Mouse (Mus musculus) forebrain, postnatal 0 days (tissue): ENCODE measurements at regions not wholly inside any gene's neighbourhood (a gene's known extent, or its start where the extent isn't known, plus 50 kb on each side); places are given as distances from the start of the nearest gene placed in this dataset.

Experiments
- ATAC-seq: fragments of 200-750 bp; cut with Nextera tagmentation; 2 replicates; pipeline ENCODE4 v1.8.0; 2017; ENCODE audit warnings: mild to moderate bottlenecking, moderate library complexity
- DNase-seq: peaks from one replicate; pipeline ENCODE4 v3.0.0-alpha.2; 2015
- H3K27ac ChIP-seq: fragments of 300-500 bp; sonication (generic); 2 replicates; pipeline ENCODE4 v1.5.1; 2014; ENCODE audit warnings: low read depth, mild to moderate bottlenecking, antibody characterized with exemption, low read length, moderate library complexity, mixed read lengths
- H3K27me3 ChIP-seq: fragments of 300-500 bp; sonication (generic); 2 replicates; pipeline ENCODE4 v1.6.1; 2014; ENCODE audit warnings: mild to moderate bottlenecking, low read length, mixed read lengths; ENCODE audit not compliant: insufficient read depth
- H3K36me3 ChIP-seq: fragments of 300-500 bp; sonication (generic); 2 replicates; pipeline ENCODE4 v1.6.1; 2014; ENCODE audit warnings: mild to moderate bottlenecking, moderate library complexity; ENCODE audit not compliant: insufficient read depth
- H3K4me1 ChIP-seq: fragments of 300-500 bp; sonication (generic); 2 replicates; pipeline ENCODE4 v1.6.1; 2014; ENCODE audit warnings: antibody characterized with exemption; ENCODE audit not compliant: insufficient read depth
- H3K4me2 ChIP-seq: fragments of 300-500 bp; sonication (generic); 2 replicates; pipeline ENCODE4 v1.6.1; 2014; ENCODE audit warnings: low read depth, mild to moderate bottlenecking, moderate library complexity
- H3K4me3 ChIP-seq: fragments of 300-500 bp; sonication (generic); 2 replicates; pipeline ENCODE4 v1.5.1; 2014; ENCODE audit warnings: low read depth, low read length, mixed read lengths
- H3K9ac ChIP-seq: fragments of 300-500 bp; sonication (generic); 2 replicates; pipeline ENCODE4 v1.6.1; 2014; ENCODE audit warnings: mild to moderate bottlenecking
- H3K9me3 ChIP-seq: fragments of 300-500 bp; sonication (generic); 2 replicates; pipeline ENCODE4 v1.6.1; 2016; ENCODE audit warnings: low read length
- CTCF ChIP-seq: sonication (generic); IDR thresholded peaks from 2 replicates; pipeline ENCODE4 v1.5.1; 2016; ENCODE audit warnings: antibody characterized with exemption, control low read depth, low read depth
- WGBS: fragments of 180-500 bp; shearing (Covaris S2); extraction: QIAGEN DNeasy Blood & Tissue Kit; methylation state at CpG from one replicate; pipeline ENCODE4 v1.1.7; 2014; 5-methylcytosine and 5-hydroxymethylcytosine counted together

- Histone ChIP-seq H3K9ac (no peak overlapping the region), H3K27me3 (no peaks in the 10 kb centered on the region), H3K4me3 (no peak overlapping the region), H3K4me1 (no peaks in the 10 kb centered on the region), H3K9me3 (no peaks in the 10 kb centered on the region), H3K36me3 (no peaks in the 10 kb centered on the region), H3K4me2 (no peak overlapping the region), H3K27ac (no peak overlapping the region)
- TF ChIP-seq CTCF = no peak
- WGBS = 36% methylated on average over 13 of the region's 13 CpGs
- DNase-seq = no peak
- no peak for ATAC-seq
Measured at GRCm38 (mm10) chr10:68842023-68842735, 118.7 kb downstream of the Tmem26 start.

- no peak overlapping the region for H3K27ac ChIP-seq
- no peak for ATAC-seq
- H3K9me3 ChIP-seq = no peaks in the 10 kb centered on the region
- no peaks in the 10 kb centered on the region for H3K36me3 ChIP-seq
- H3K27me3 ChIP-seq = no peaks in the 10 kb centered on the region
- no peak overlapping the region for H3K9ac ChIP-seq
- WGBS = 85% methylated on average over 4 of the region's 4 CpGs
- H3K4me2 ChIP-seq = no peak overlapping the region
- TF ChIP-seq CTCF = no peak
- H3K4me1 ChIP-seq = no peaks in the 10 kb centered on the region
- no peak for DNase-seq
- H3K4me3 ChIP-seq = no peak overlapping the region
Measured at GRCm38 (mm10) chr10:68844066-68844465, 120.6 kb downstream of the Tmem26 start.

GRCm38 (mm10) chr10:68844596-68844995 lies 121.2 kb downstream of the Tmem26 start:
- Histone ChIP-seq H3K36me3 (no peaks in the 10 kb centered on the region), H3K4me2 (no peak overlapping the region), H3K27me3 (no peaks in the 10 kb centered on the region), H3K4me3 (no peak overlapping the region), H3K9ac (no peak overlapping the region), H3K4me1 (no peaks in the 10 kb centered on the region), H3K27ac (no peak overlapping the region), H3K9me3 (no peaks in the 10 kb centered on the region)
- DNase-seq (no peak), ATAC-seq (no peak)
- 93% methylated on average over 8 of the region's 8 CpGs for WGBS
- TF ChIP-seq CTCF = no peak

- H3K9ac ChIP-seq = no peak overlapping the region
- no peaks in the 10 kb centered on the region for H3K9me3 ChIP-seq
- no peak overlapping the region for H3K4me2 ChIP-seq
- H3K27me3 ChIP-seq = no peaks in the 10 kb centered on the region
- TF ChIP-seq CTCF = no peak
- 65% methylated on average over 3 of the region's 3 CpGs for WGBS
- no peak for ATAC-seq
- H3K27ac ChIP-seq = no peak overlapping the region
- H3K4me3 ChIP-seq = no peak overlapping the region
- no peak for DNase-seq
- no peaks in the 10 kb centered on the region for H3K36me3 ChIP-seq
- no peaks in the 10 kb centered on the region for H3K4me1 ChIP-seq
Measured at GRCm38 (mm10) chr10:68851153-68851552, 127.7 kb downstream of the Tmem26 start.

DNA sequence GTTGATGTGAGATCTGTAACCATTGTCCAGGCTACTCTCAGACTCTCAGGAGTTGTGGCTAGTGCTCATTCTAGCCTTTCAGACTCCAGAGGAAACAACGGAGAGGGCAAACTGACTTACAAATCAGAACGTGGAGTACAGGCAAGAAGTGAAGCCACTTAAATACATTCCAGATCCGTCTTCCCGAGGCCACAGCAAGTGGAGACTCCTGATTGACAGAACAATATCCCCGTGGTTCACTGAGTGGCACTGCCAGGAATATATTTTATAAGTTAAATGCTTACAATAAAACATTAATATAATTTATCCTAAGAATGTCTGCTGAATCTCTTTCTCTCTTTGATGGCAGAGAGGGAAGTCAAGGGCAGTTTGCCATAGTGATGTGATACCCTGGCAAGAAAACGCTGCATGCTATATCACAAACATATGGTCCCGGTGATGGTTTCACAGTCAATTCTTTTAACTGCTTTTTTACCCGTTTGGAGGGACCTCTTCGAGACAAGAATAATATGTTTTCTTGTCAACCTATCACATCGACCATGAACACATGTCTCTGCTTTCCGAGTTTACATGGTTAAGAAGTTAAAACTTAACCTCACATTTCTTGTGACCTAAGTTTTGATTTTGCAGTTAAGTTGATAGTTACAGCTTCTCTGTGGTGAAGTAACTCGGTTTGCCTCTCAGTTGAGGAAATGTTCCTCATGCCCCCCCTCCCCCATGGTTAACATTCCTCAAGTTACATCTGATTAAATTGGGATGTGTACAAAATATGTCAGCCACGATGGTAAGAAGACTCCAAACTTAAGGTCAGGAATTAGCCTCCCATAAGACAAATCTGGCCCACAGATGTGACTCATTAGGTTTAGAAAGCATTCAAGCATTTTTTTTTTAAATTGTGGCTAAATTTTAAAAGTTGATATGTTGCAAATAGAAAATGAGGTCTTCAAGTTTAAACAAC lies 132.8 kb downstream of the Tmem26 start:
- Histone ChIP-seq H3K4me2 (no peak overlapping the region), H3K9me3 (no peaks in the 10 kb centered on the region), H3K27me3 (no peaks in the 10 kb centered on the region), H3K4me3 (no peak overlapping the region), H3K36me3 (no peaks in the 10 kb centered on the region), H3K4me1 (no peaks in the 10 kb centered on the region), H3K27ac (no peak overlapping the region), H3K9ac (no peak overlapping the region)
- TF ChIP-seq CTCF = no peak
- DNase-seq = peak; percentile 20
- 61% methylated on average over 13 of the region's 13 CpGs for whole genome bisulfite sequencing
- no peak for ATAC-seq

DNA sequence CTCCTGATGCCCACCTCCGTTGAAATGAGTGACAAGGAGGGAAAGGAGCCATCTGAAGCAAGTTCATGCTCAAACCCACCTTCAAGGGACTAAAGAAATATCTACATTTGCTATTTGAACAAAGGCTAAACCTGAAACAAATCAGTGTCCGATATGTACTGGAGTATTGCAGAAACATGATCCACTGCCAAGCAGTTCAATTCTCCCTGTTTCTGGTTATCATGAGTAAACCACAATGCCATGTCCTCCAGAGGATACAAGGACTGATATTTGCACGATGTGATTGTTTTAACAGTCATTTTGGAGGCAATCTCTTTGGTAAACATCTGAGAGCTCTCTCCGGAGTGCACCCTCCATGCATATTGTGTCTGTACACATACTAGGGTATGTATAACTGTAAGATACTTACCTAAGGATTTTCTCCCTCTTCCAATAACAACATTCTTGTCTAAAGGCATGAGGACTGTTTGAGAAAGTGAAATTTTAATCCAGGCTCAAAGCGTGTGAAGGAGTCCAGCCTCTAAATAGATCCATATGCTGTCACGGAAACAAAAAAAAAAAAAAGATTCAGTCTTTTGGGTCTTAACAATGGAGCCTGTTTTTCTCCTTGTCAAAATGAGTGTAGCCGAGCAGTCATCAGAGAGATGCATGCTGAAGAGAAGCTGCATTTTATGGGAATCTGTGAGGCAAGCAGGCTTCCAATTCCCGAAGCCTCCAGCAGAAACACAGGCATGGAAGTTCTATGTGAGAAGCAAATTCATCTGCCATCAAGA lies 141.3 kb downstream of the Tmem26 start:
- H3K4me1 ChIP-seq = no peaks in the 10 kb centered on the region
- H3K27ac ChIP-seq = no peak overlapping the region
- no peaks in the 10 kb centered on the region for H3K27me3 ChIP-seq
- H3K9ac ChIP-seq = no peak overlapping the region
- DNase-seq = peak; percentile 23
- TF ChIP-seq CTCF = no peak
- 38% methylated on average over 8 of the region's 8 CpGs for WGBS
- H3K4me3 ChIP-seq = no peak overlapping the region
- no peaks in the 10 kb centered on the region for H3K9me3 ChIP-seq
- no peaks in the 10 kb centered on the region for H3K36me3 ChIP-seq
- ATAC-seq = no peak
- no peak overlapping the region for H3K4me2 ChIP-seq
